Mouse (Mus musculus) cerebellum, adult (tissue): ENCODE results near the gene Ascl3.

Source experiments
- ATAC-seq: cut with Nextera tagmentation; 2 replicates; pipeline ENCODE4 v1.9.2; 2017; ENCODE audit warnings: mild to moderate bottlenecking, moderate library complexity, mixed read lengths; ENCODE audit not compliant: insufficient number of reproducible peaks, low FRiP score, low TSS enrichment

Ascl3 gene

GRCm38 (mm10) chr7:109712198-109712597, 19.3 kb downstream of the Ascl3 start:
- ATAC-seq = no peak

GRCm38 (mm10) chr7:109710069-109710468, 21.5 kb downstream of the Ascl3 start:
- no peak for ATAC-seq

- ATAC-seq = no peak
Observed at GRCm38 (mm10) chr7:109708961-109709382, 22.6 kb downstream of the Ascl3 start.

GRCm38 (mm10) chr7:109707023-109707785, 24.3 kb downstream of the Ascl3 start:
- peak; percentile 69 for ATAC-seq

- ATAC-seq = no peak
Observed at GRCm38 (mm10) chr7:109704461-109704860, 27.1 kb downstream of the Ascl3 start.

GRCm38 (mm10) chr7:109704016-109704377, 27.5 kb downstream of the Ascl3 start:
- ATAC-seq = peak; percentile 38; the same call in 1 of the 2 replicates

GRCm38 (mm10) chr7:109703190-109704015, 28.1 kb downstream of the Ascl3 start, which contains the start of the genes St5 and Akip1:
TSS of gene St5 (minus strand) at chr7:109703605.
TSS of gene Akip1 (plus strand) at chr7:109703690.
- ATAC-seq = peak; percentile 74

- no peak for ATAC-seq
Observed at GRCm38 (mm10) chr7:109702721-109703120, 28.8 kb downstream of the Ascl3 start.

GRCm38 (mm10) chr7:109700213-109700612, 31.3 kb downstream of the Ascl3 start:
- ATAC-seq = no peak

- no peak for ATAC-seq
Observed at GRCm38 (mm10) chr7:109695339-109695726, 36.2 kb downstream of the Ascl3 start.

GRCm38 (mm10) chr7:109694576-109695338, 36.8 kb downstream of the Ascl3 start:
- no peak for ATAC-seq

GRCm38 (mm10) chr7:109690961-109691360, 40.6 kb downstream of the Ascl3 start:
- no peak for ATAC-seq

GRCm38 (mm10) chr7:109690101-109690500, 41.4 kb downstream of the Ascl3 start:
- ATAC-seq = no peak

GRCm38 (mm10) chr7:109686585-109687128, 44.9 kb downstream of the Ascl3 start:
- no peak for ATAC-seq

- no peak for ATAC-seq
Observed at GRCm38 (mm10) chr7:109680879-109681278, 50.6 kb downstream of the Ascl3 start.

GRCm38 (mm10) chr7:109680284-109680683, 51.2 kb downstream of the Ascl3 start:
- no peak for ATAC-seq
